Mouse (Mus musculus) frontal cortex, postnatal 10 days (tissue): Measurements from ENCODE around the gene Cyp2c38.
"Not testable (repeated sequence)": the region's sequence is repeated elsewhere in the genome, so short reads cannot be mapped to it uniquely, and the experiment has no call there.

ENCODE experiments used
- DNase-seq, 2 experiments: peaks; one replicate each; pipeline ENCODE4 v3.0.0; 2022; ENCODE audit warnings: low spot score in 2 of 2, mixed read lengths in 1 of 2

Cyp2c38 gene

DNA sequence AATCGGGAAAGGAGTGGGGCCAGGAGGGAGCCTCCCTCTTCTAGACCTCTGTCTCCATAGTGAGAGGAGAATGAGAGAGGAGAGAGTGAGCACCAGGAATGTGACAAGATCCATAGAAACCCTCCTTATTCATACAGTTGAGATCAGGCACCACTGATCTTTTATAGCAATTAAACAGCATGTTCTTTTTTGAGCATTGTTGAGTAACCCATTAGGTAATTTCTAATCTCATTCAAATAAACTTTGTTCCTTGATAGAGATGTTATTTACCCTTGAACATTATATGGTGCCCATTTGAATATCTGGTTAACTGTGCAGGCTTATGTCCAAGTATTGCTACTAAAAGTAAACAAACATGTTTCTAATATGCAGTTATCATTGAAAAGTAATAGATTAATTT lies at the start of gene Cyp2c38:
Cyp2c38 (minus strand) TSS at position 135 of the 400 bp plus-strand sequence.
- no peak for DNase-seq

- no peak for DNase-seq
Observed at GRCm38 (mm10) chr19:39510534-39510933, 47.7 kb upstream of the Cyp2c38 start, which contains the start of gene Cyp2c39. Gene Cyp2c39 (plus strand): TSS chr19:39510862.

DNA sequence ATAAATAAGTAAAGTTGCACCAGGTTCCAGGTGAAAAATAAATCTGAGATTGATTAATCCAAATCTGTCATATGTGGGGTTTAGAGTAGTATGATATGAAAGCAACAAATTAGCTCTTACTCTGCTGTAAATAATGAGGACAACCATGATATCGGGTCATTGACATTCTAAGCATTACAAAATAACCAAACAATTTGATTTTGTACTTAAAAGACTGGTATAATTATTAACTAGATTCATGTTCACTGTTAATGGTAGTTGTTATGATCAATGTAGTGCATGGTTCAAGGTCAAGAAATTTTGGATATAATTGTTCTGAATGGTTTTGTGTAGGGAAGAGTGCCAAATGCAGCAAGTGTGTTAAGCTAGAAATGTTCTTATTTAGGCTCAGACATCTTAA lies 46.7 kb upstream of the Cyp2c38 start:
- no peak for DNase-seq

DNA sequence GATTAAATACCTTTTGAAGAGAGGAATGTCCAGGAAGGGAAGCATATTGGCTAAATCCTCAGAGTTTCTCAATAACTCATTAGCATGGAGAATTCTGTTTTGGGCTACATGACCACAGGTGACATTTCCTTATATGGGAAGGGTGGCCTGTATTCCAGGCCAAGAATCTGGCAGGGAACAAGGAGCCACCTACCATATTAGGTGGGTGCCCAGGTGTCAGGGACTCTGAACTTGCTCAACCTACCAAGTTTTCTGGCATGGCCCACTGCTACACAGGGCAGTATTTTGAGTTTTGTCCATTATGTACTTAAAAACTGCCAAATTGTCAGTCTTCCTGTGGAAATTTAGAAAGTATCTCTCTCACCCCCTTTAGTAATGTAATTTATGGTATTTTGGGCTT lies 43.5 kb upstream of the Cyp2c38 start:
- no peak for DNase-seq

DNA sequence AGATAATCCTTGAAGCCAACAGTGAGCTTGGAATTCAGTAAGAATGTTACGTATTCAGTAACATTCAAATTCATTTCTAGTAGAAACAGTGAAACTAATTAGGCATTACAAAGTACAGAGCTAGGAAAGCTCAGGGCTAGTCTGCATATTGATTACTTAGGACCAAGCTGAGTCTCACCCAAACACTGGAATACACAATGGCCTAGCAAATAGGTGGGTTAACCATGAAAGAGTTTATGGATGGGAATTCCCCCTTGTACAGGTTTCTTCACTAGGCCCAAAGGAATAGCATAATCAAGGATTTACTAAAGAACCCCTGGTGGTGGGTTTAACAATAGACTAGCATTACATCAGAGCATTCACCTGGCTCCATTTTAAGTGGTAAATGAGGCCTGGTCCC lies 21.1 kb upstream of the Cyp2c38 start:
- DNase-seq = not testable (repeated sequence)

- DNase-seq = no peak
Observed at GRCm38 (mm10) chr19:39463923-39464322, 1.0 kb upstream of the Cyp2c38 start.
